Mouse (Mus musculus) cerebellum, postnatal 36 days (tissue): ENCODE results near the gene Irx5.

Experiments
- DNase-seq, 2 experiments: peaks; one replicate each; pipeline ENCODE4 v3.0.0; 2021 to 2022; ENCODE audit warnings: mixed read lengths in 2 of 2

The Irx5 gene

DNA sequence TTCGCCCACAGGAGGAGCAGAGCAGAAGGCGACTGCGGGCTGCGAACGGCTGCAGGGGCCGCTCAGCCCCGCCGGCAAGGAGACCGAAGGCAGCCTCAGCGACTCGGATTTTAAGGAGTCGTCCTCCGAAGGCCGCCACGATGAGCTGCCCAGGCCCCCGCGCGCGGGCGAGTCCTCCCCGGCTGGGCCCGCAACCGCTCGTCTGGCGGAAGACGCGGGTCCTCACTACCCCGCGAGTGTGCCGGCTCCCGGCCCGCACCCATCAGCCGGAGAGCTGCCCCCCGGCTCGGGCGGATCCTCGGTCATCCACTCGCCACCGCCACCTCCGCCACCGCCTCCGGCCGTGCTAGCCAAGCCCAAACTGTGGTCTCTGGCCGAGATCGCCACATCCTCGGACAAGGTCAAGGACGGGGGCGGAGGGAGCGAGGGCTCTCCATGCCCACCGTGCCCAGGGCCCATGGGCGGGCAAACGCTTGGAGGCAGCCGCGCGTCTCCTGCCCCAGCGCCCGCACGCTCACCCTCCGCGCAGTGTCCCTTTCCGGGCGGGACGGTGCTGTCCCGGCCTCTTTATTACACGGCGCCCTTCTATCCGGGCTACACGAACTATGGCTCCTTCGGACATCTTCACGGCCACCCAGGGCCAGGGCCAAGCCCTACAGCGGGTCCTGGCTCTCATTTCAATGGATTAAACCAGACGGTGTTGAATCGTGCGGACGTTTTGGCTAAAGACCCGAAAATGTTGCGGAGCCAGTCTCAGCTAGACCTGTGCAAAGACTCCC, 2.8 kb downstream of the Irx5 start:
- peak in 1 of 2 experiments; percentile 16 for DNase-seq

- DNase-seq: peak in 1 of 2 experiments; percentile 27
Observed at GRCm38 (mm10) chr8:92361546-92362351, 4.3 kb downstream of the Irx5 start.

GRCm38 (mm10) chr8:92362396-92363115, 5.1 kb downstream of the Irx5 start:
- DNase-seq: no peak

GRCm38 (mm10) chr8:92363217-92364147, 6.1 kb downstream of the Irx5 start:
- DNase-seq: peak in 1 of 2 experiments; percentile 10

GRCm38 (mm10) chr8:92364148-92364775, 6.8 kb downstream of the Irx5 start:
- peak in 1 of 2 experiments; percentile 13 for DNase-seq

GRCm38 (mm10) chr8:92364776-92365240, 7.4 kb downstream of the Irx5 start:
- no peak for DNase-seq

GRCm38 (mm10) chr8:92365241-92365943, 8.0 kb downstream of the Irx5 start:
- no peak for DNase-seq

GRCm38 (mm10) chr8:92365944-92366735, 8.7 kb downstream of the Irx5 start:
- no peak for DNase-seq

DNA sequence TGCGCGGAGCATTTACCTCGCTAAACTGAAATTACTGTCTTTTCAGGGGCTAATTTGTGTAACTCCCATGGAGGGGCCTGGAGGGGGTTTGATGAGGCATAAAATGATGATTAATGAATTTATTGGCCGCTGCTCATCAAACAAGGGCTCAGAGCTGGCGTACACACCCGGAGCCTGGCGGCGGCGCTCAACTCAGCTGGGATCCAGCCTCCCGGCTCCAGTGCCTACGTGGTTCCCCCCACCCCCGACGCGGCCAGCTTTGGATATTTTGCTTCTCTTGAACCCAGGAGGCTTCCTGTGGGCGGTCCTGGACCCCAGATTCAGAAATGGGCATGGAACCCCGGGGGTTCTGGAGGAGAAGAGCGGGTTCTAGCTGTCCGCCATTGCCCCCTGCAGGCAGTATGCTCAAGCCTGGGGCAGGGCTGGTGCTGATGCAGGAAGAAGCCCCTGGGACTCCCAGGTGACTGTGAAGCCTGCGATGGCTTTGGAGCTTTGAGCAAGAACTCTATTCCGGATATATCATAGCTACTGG, 9.4 kb downstream of the Irx5 start:
- peak in 1 of 2 experiments; percentile 12 for DNase-seq

- DNase-seq: no peak
Observed at GRCm38 (mm10) chr8:92379524-92379923, 22.1 kb downstream of the Irx5 start.

DNA sequence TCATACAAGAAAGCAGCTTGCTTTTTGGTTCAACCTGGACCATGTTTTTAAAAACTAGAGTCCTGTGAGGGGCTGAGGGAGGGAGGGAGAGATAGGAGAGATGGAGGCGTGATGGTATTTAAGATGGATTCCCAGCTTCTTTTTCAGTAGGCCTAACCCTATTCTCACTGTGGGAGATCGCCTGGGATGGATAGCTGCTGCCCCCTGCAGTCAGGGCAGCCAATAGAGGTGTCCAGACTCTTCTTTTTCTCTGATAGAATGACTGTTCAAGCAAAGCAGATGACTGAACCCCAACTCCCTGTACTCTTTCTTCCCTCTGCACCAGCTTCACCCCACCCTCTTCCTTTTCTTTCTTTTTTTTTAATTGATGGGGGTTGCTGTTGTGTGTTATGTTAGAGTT, 23.1 kb downstream of the Irx5 start:
- DNase-seq: no peak

GRCm38 (mm10) chr8:92387893-92388292, 30.5 kb downstream of the Irx5 start:
- no peak for DNase-seq

DNA sequence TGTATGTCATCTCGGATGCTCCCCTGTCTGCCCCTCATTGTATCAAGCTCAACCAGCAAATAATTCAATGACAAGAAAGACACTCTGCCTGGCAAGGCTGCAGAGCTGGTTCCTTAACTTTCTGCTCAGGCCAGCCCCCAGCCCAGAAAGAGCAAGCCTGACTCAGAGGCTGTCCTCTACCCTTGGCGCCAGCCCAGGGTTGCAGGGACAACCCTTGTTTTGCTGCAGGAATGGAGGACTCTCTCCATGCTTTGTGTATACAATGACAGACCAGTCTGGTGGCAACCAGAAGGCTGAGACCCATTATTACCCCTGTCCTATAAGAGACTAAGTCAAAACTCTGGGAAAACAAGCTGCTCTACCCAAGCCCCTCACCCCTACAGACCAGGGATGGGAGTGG, 46.8 kb downstream of the Irx5 start:
- DNase-seq: no peak

- DNase-seq: no peak
Observed at GRCm38 (mm10) chr8:92408092-92408491, 50.7 kb downstream of the Irx5 start.

DNA sequence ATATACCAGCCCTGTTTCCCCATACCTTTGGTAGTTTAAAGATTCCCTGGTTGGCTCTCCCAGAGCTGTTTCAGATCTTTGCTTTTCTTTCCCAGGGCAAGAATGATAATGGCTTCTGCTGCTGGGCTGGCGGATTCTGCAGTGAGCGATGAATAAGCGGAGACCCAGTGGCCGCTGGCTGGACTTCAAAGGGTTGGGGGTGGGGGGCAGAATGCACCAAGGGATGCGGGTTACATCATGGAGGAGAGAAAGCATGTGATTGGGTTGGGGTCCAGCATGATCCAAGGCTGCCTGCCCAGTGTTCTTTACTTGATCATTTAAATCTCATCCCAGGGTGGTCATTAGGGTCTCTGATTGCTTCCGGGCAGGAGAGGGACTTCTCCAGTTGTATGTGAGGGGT, 56.2 kb downstream of the Irx5 start:
- no peak for DNase-seq

GRCm38 (mm10) chr8:92420666-92421065, 63.2 kb downstream of the Irx5 start:
- no peak for DNase-seq
